Mouse (Mus musculus) kidney, embryonic 15.5 days (tissue): ENCODE results near the gene Scnn1a. TPM values are rescaled to one million over a fixed set of nuclear protein-coding genes. Genes with fewer than 3 reads are reported as not detected.
A peak's percentile ranks its signal among the peaks of the same experiment; 100 is the strongest.

ENCODE experiments used
- ATAC-seq: fragments of 200-750 bp; cut with Nextera tagmentation; replicated peaks from 2 replicates; pipeline ENCODE4 v1.8.0; 2017; ENCODE audit warnings: moderate TSS enrichment; ENCODE audit not compliant: low FRiP score
- H3K27ac ChIP-seq: fragments of 300-500 bp; sonication (generic); 2 replicates; pipeline ENCODE4 v1.5.1; 2015; ENCODE audit warnings: mild to moderate bottlenecking, inconsistent platforms
- H3K27me3 ChIP-seq: fragments of 300-500 bp; sonication (generic); 2 replicates; pipeline ENCODE4 v1.6.1; 2015; ENCODE audit warnings: inconsistent platforms
- H3K36me3 ChIP-seq: fragments of 300-500 bp; sonication (generic); 2 replicates; pipeline ENCODE4 v1.6.1; 2015; ENCODE audit warnings: inconsistent platforms
- H3K4me1 ChIP-seq: fragments of 300-500 bp; sonication (generic); 2 replicates; pipeline ENCODE4 v1.6.1; 2015; ENCODE audit warnings: inconsistent platforms
- H3K4me2 ChIP-seq: fragments of 300-500 bp; sonication (generic); 2 replicates; pipeline ENCODE4 v1.6.1; 2015; ENCODE audit warnings: moderate library complexity, mild to moderate bottlenecking, inconsistent platforms
- H3K4me3 ChIP-seq: fragments of 300-500 bp; sonication (generic); replicated peaks from 2 replicates; pipeline ENCODE4 v1.5.1; 2015; ENCODE audit warnings: mild to moderate bottlenecking, inconsistent platforms
- H3K9ac ChIP-seq: fragments of 300-500 bp; sonication (generic); 2 replicates; pipeline ENCODE4 v1.6.1; 2015; ENCODE audit warnings: mild to moderate bottlenecking, inconsistent platforms
- H3K9me3 ChIP-seq: fragments of 300-500 bp; sonication (generic); replicated peaks from 2 replicates; pipeline ENCODE4 v1.6.1; 2016; ENCODE audit warnings: inconsistent platforms
- WGBS: fragments of 180-500 bp; shearing (Covaris S2); methylation state at CpG from one replicate; pipeline ENCODE4 v1.1.7; 2015; ENCODE audit warnings: mixed read lengths; 5-methylcytosine and 5-hydroxymethylcytosine counted together
- polyA plus RNA-seq: library from polyadenylated mRNA; unstranded; fragments of >200 nt; fragmentation: Nextera tagmentation; extraction: Ambion mirVana; gene quantifications from 2 replicates; pipeline ENCODE4 v1.2.1, GENCODE M21; 2015

Gene Scnn1a
- polyA plus RNA-seq, 1 experiment from 2014 or later: 4.4 TPM

- Histone ChIP-seq H3K36me3 (peaks cover 34% of the 10 kb centered on the region), H3K27me3 (no peaks in the 10 kb centered on the region), H3K9ac (0 out of 2 replicates have a peak overlapping the region, but pooled peaks have one; percentile 24), H3K4me3 (peak overlapping the region; percentile 10; the same call in 1 of the 2 replicates), H3K9me3 (no peaks in the 10 kb centered on the region), H3K4me2 (peak overlapping the region; percentile 44), H3K4me1 (peaks cover 75% of the 10 kb centered on the region), H3K27ac (peak overlapping the region; percentile 70)
- 8% methylated on average over 10 of the region's 10 CpGs for WGBS
- peak; percentile 3; the same call in 1 of the 2 replicates for ATAC-seq
Observed at GRCm38 (mm10) chr6:125355197-125355741, 34.8 kb downstream of the Scnn1a start.

DNA sequence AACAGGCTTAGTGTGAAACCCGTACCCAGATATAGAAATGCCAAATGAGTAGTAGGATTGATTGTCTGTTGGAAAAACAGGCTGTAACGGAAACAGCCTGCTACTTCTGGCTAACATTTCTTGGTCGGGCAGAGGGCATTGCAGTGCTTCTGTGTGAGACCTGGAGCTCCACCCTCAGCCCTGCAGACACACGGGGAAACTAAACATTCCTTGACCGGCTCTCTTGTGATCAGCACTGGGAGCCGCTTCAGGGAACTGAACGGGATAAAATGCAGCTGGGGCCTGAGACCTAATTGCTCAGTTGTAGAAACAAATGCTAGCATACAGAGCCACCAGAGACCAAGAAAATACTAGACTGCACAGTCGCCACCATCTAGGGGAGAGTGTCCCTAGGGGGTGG is 35.8 kb downstream of the Scnn1a start:
- Histone ChIP-seq H3K4me3 (no peak overlapping the region), H3K4me2 (no peak overlapping the region), H3K36me3 (peaks cover 44% of the 10 kb centered on the region), H3K27ac (peak overlapping the region; percentile 54; the same call in 1 of the 2 replicates), H3K9me3 (no peaks in the 10 kb centered on the region), H3K27me3 (no peaks in the 10 kb centered on the region), H3K9ac (no peak overlapping the region), H3K4me1 (peaks cover 69% of the 10 kb centered on the region)
- no peak for ATAC-seq
- 21% methylated on average over 8 of the region's 8 CpGs for WGBS

DNA sequence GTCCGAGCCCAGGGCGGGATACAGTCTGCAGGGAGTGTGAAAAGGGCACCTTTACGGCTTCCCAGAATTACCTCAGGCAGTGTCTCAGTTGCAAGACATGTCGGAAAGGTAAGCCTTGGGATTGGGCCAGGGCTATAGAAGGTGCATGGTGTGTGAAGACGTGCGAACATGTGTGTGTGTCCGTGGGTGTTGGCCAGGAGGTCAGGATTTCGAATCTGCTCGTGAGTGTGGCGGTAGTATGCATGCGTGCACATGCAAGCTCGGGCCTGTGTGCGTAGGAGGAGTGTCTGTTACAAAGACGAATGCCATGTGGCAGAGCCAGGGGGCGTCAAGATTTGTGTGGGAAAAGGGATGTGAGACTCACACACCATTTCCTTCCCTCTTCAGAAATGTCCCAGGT is 36.9 kb downstream of the Scnn1a start:
- H3K9me3 ChIP-seq: no peaks in the 10 kb centered on the region
- no peak overlapping the region for H3K27ac ChIP-seq
- H3K4me3 ChIP-seq: no peak overlapping the region
- H3K4me1 ChIP-seq: peaks cover 69% of the 10 kb centered on the region
- H3K9ac ChIP-seq: no peak overlapping the region
- H3K27me3 ChIP-seq: no peaks in the 10 kb centered on the region
- WGBS: 74% methylated on average over 15 of the region's 15 CpGs
- ATAC-seq: no peak
- H3K36me3 ChIP-seq: peaks cover 55% of the 10 kb centered on the region
- no peak overlapping the region for H3K4me2 ChIP-seq

DNA sequence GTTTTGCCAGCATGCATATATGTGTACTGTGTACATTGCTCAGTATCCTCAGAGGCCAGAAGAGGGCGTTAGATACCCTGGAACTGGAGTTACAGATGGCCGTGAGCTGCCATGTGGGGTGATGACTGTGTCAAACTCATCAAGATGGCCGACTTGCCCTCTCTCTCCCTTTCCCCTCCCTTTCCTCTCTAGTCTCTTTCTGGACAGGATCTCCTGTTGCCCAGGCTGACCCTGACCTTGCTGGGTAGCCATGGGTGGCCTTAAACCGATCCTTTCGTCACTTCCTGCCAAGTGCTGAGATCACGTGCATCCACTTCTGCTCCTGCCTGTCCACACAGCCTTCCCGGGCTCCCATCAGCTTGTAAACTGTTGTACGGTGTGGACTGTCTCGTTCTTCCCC is 39.5 kb downstream of the Scnn1a start:
- Histone ChIP-seq H3K27ac (no peak overlapping the region), H3K27me3 (0 out of 2 replicates have a peak, but pooled peaks cover 4% of the 10 kb centered on the region), H3K9me3 (no peaks in the 10 kb centered on the region), H3K36me3 (peaks cover 61% of the 10 kb centered on the region), H3K9ac (no peak overlapping the region), H3K4me3 (no peak overlapping the region), H3K4me2 (no peak overlapping the region), H3K4me1 (peaks cover 66% of the 10 kb centered on the region)
- ATAC-seq: no peak
- 45% methylated on average over 9 of the region's 9 CpGs for WGBS

DNA sequence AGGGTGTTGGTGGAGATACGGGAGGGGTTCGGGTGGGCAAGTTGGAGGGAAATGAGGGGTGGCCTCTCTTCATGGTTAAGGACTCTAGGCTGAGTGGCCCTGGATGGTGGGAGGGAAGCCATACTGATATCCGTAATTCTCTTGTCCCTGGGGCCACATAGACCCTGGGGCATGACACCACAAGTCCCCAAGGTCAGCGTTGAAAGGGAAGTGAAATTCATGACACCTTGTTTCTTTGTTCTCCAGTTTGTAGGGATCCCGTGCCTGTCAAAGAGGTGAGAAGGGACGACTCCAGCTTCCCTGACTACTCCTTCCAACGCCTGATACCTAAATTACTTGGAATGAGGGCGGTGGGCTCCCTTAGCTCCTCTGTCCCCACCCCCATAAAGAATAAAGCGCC is 40.4 kb downstream of the Scnn1a start:
- Histone ChIP-seq H3K9ac (no peak overlapping the region), H3K9me3 (no peaks in the 10 kb centered on the region), H3K27me3 (0 out of 2 replicates have a peak, but pooled peaks cover 4% of the 10 kb centered on the region), H3K36me3 (peaks cover 61% of the 10 kb centered on the region), H3K4me2 (no peak overlapping the region), H3K4me1 (peaks cover 58% of the 10 kb centered on the region), H3K27ac (no peak overlapping the region), H3K4me3 (no peak overlapping the region)
- 67% methylated on average over 9 of the region's 9 CpGs for WGBS
- ATAC-seq: no peak

DNA sequence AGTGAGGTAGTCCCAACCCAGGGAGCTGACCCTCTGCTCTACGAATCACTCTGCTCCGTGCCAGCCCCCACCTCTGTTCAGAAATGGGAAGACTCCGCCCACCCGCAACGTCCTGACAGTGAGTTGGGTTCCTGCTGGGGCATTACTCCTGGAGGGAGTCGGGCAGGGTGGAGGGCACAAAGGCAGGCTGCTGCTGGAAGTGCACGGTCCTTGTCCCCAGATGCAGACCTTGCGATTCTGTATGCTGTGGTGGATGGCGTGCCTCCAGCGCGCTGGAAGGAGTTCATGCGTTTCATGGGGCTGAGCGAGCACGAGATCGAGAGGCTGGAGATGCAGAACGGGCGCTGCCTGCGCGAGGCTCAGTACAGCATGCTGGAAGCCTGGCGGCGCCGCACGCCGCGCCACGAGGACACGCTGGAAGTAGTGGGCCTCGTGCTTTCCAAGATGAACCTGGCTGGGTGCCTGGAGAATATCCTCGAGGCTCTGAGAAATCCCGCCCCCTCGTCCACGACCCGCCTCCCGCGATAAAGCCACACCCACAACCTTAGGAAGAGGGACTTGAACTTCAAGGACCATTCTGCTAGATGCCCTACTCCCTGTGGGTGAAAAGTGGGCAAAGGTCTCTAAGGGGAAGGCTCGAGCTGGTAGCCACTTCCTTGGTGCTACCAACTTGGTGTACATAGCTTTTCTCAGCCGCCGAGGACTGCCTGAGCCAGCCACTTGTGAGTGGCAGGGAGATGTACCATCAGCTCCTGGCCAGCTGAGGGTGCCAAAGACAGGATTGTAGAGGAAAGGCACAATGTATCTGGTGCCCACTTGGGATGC is 41.2 kb downstream of the Scnn1a start:
- peaks cover 61% of the 10 kb centered on the region for H3K36me3 ChIP-seq
- WGBS: 44% methylated on average over 38 of the region's 38 CpGs
- ATAC-seq: 0 out of 2 replicates have a peak, but pooled peaks have one; percentile 20

GRCm38 (mm10) chr6:125363021-125363420 is 42.6 kb downstream of the Scnn1a start:
- Histone ChIP-seq H3K27me3 (0 out of 2 replicates have a peak, but pooled peaks cover 4% of the 10 kb centered on the region), H3K4me3 (no peak overlapping the region), H3K4me1 (peaks cover 48% of the 10 kb centered on the region), H3K4me2 (peak overlapping the region; percentile 42), H3K9ac (no peak overlapping the region), H3K9me3 (no peaks in the 10 kb centered on the region), H3K27ac (no peak overlapping the region), H3K36me3 (peaks cover 49% of the 10 kb centered on the region)
- ATAC-seq: peak; percentile 13; the same call in 1 of the 2 replicates
- 32% methylated on average over 15 of the region's 15 CpGs for WGBS

More for the DNA sequence above, 41.2 kb downstream of the Scnn1a start:
- Histone ChIP-seq H3K27me3 (0 out of 2 replicates have a peak, but pooled peaks cover 4% of the 10 kb centered on the region), H3K4me2 (no peak overlapping the region), H3K4me3 (no peak overlapping the region), H3K27ac (0 out of 2 replicates have a peak overlapping the region, but pooled peaks have one; percentile 6), H3K9ac (no peak overlapping the region), H3K9me3 (no peaks in the 10 kb centered on the region), H3K4me1 (peaks cover 52% of the 10 kb centered on the region)

- no peak overlapping the region for H3K4me3 ChIP-seq
- H3K36me3 ChIP-seq: peaks cover 43% of the 10 kb centered on the region
- H3K27me3 ChIP-seq: 0 out of 2 replicates have a peak, but pooled peaks cover 4% of the 10 kb centered on the region
- WGBS: 19% methylated on average over 23 of the region's 23 CpGs
- 0 out of 2 replicates have a peak overlapping the region, but pooled peaks have one; percentile 18 for H3K27ac ChIP-seq
- peaks cover 52% of the 10 kb centered on the region for H3K4me1 ChIP-seq
- H3K9ac ChIP-seq: no peak overlapping the region
- H3K4me2 ChIP-seq: peak overlapping the region; percentile 42
- peak; percentile 1; the same call in 1 of the 2 replicates for ATAC-seq
- no peaks in the 10 kb centered on the region for H3K9me3 ChIP-seq
Observed at GRCm38 (mm10) chr6:125363451-125364242, 43.2 kb downstream of the Scnn1a start.

DNA sequence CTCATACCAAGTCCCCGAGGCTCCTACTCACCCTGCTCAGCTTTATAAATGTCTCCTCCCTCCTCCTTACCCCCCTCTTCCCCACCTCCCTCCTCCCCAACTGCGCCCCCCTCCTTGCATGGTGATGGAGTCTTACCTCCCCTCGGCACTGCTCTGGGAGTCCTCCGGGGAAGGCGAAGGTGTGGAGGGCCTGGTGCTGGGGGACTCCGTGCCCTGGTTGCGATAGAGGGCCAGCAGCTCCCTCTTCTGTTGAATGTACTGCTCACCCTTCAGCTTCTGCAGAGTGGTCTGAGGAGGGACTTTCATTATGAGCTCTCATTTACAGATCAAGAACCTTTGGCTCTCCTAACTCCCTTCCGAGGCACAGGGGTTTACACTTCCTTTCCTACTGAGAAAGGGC is 44.0 kb downstream of the Scnn1a start:
- H3K27ac ChIP-seq: 0 out of 2 replicates have a peak overlapping the region, but pooled peaks have one; percentile 18
- no peak overlapping the region for H3K9ac ChIP-seq
- peak; percentile 40 for ATAC-seq
- no peak overlapping the region for H3K4me3 ChIP-seq
- WGBS: 6% methylated on average over 8 of the region's 8 CpGs
- H3K27me3 ChIP-seq: 0 out of 2 replicates have a peak, but pooled peaks cover 4% of the 10 kb centered on the region
- no peaks in the 10 kb centered on the region for H3K9me3 ChIP-seq
- peaks cover 58% of the 10 kb centered on the region for H3K4me1 ChIP-seq
- H3K36me3 ChIP-seq: peaks cover 35% of the 10 kb centered on the region
- H3K4me2 ChIP-seq: 0 out of 2 replicates have a peak overlapping the region, but pooled peaks have one; percentile 19

- H3K27me3 ChIP-seq: 0 out of 2 replicates have a peak, but pooled peaks cover 4% of the 10 kb centered on the region
Observed at GRCm38 (mm10) chr6:125365522-125365921, 45.1 kb downstream of the Scnn1a start.

DNA sequence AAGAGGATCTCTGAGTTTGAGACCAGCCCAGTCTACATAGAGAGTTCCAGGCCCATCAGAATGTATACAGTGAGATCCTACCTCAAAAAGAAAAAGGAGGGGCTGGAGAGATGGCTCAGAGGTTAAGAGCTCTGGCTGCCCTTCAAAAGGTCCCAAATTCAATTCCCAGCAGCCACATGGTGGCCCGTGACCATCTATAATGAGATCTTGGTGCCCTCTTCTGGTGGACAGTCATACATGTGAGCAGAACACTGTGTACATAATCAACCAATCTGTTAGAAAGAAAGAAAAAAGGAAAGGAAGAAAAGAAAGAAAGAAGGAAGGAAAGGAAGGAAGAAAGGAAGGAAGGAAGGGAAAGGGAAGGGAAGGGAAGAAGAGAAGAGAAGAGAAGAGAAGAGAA is 45.7 kb downstream of the Scnn1a start:
- Histone ChIP-seq H3K9me3 (no peaks in the 10 kb centered on the region), H3K9ac (no peak overlapping the region), H3K27me3 (0 out of 2 replicates have a peak, but pooled peaks cover 4% of the 10 kb centered on the region), H3K4me3 (no peak overlapping the region), H3K36me3 (peaks cover 18% of the 10 kb centered on the region), H3K27ac (no peak overlapping the region), H3K4me1 (peaks cover 63% of the 10 kb centered on the region), H3K4me2 (no peak overlapping the region)
- 74% methylated on average over 1 of the region's 1 CpGs for WGBS
- no peak for ATAC-seq

More at GRCm38 (mm10) chr6:125365522-125365921, 45.1 kb downstream of the Scnn1a start:
- Histone ChIP-seq H3K27ac (no peak overlapping the region), H3K4me1 (peaks cover 64% of the 10 kb centered on the region), H3K9ac (no peak overlapping the region), H3K9me3 (no peaks in the 10 kb centered on the region), H3K4me3 (no peak overlapping the region), H3K4me2 (no peak overlapping the region), H3K36me3 (peaks cover 24% of the 10 kb centered on the region)
- no peak for ATAC-seq
- WGBS: 81% methylated on average over 5 of the region's 5 CpGs
